Mouse (Mus musculus) heart, embryonic 15.5 days (tissue): ENCODE results near the gene Fzd10. TPM values are rescaled to one million over a fixed set of nuclear protein-coding genes. Genes with fewer than 3 reads are reported as not detected.

Experiments used
- ATAC-seq: fragments of 200-750 bp; cut with Nextera tagmentation; replicated peaks from 2 replicates; pipeline ENCODE4 v1.8.0; 2017; ENCODE audit warnings: low read depth, moderate TSS enrichment; ENCODE audit not compliant: insufficient number of reproducible peaks, insufficient read depth, low FRiP score
- H3K27ac ChIP-seq: fragments of 300-500 bp; sonication (generic); 2 replicates; pipeline ENCODE4 v1.5.1; 2015; ENCODE audit warnings: mild to moderate bottlenecking, inconsistent platforms
- H3K27me3 ChIP-seq: fragments of 300-500 bp; sonication (generic); 2 replicates; pipeline ENCODE4 v1.6.1; 2015; ENCODE audit warnings: inconsistent platforms
- H3K36me3 ChIP-seq: fragments of 300-500 bp; sonication (generic); 2 replicates; pipeline ENCODE4 v1.6.1; 2015; ENCODE audit warnings: mild to moderate bottlenecking, inconsistent platforms
- H3K4me1 ChIP-seq: fragments of 300-500 bp; sonication (generic); replicated peaks from 2 replicates; pipeline ENCODE4 v1.6.1; 2015; ENCODE audit warnings: inconsistent platforms
- H3K4me2 ChIP-seq: fragments of 300-500 bp; sonication (generic); 2 replicates; pipeline ENCODE4 v1.6.1; 2015; ENCODE audit warnings: inconsistent platforms, mild to moderate bottlenecking, moderate library complexity
- H3K4me3 ChIP-seq: fragments of 300-500 bp; sonication (generic); 2 replicates; pipeline ENCODE4 v1.5.1; 2015; ENCODE audit warnings: mild to moderate bottlenecking, inconsistent platforms
- H3K9ac ChIP-seq: fragments of 300-500 bp; sonication (generic); 2 replicates; pipeline ENCODE4 v1.6.1; 2015; ENCODE audit warnings: mild to moderate bottlenecking, inconsistent platforms
- H3K9me3 ChIP-seq: fragments of 300-500 bp; sonication (generic); replicated peaks from 2 replicates; pipeline ENCODE4 v1.6.1; 2016; ENCODE audit warnings: inconsistent platforms
- WGBS: fragments of 180-500 bp; shearing (Covaris S2); methylation state at CpG from one replicate; pipeline ENCODE4 v1.1.7; 2015; ENCODE audit warnings: mixed read lengths; 5-methylcytosine and 5-hydroxymethylcytosine counted together
- polyA plus RNA-seq: library from polyadenylated mRNA; unstranded; fragments of >200 nt; fragmentation: Nextera tagmentation; extraction: Ambion mirVana; gene quantifications from 2 replicates; pipeline ENCODE4 v1.2.1, GENCODE M21; 2015

Gene Fzd10
- polyA plus RNA-seq, 1 experiment from 2014 or later, result 0.23 TPM

DNA sequence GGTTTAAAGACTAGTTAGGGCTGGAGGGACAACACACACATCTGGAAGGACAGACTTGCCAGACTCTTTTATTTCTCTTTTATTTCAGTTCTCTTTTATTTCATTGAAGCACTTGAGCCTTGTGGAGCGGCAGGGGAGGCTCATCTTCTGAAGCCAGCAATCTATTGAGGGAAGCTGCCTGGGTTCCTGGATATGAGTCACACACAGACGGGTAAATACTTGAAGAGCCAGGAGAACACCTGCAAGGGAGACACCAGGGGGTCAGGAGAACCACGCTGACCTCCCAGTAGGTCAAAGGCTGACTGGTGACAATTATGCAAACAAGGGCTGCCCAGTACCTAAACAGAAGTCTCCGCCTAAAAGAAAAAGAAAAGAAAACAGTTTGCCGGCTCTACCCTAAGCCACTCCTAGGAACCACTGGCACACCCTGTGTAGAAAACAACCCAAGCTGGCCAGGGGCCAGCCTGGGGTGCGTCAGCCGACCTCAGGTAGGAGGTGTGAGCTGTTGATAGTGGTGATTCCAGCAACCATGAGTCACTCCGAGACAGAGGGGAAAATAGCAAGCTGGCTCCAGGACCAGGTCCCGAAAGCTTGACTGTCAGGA lies 21.5 kb upstream of the Fzd10 start:
- H3K9ac ChIP-seq, result no peak overlapping the region
- 0 out of 2 replicates have a peak, but pooled peaks cover 3% of the 10 kb centered on the region for H3K4me1 ChIP-seq
- no peak overlapping the region for H3K27ac ChIP-seq
- H3K9me3 ChIP-seq, result no peaks in the 10 kb centered on the region
- no peak overlapping the region for H3K4me3 ChIP-seq
- H3K4me2 ChIP-seq, result no peak overlapping the region
- H3K36me3 ChIP-seq, result no peaks in the 10 kb centered on the region
- 19% methylated on average over 9 of the region's 9 CpGs for WGBS
- H3K27me3 ChIP-seq, result 0 out of 2 replicates have a peak, but pooled peaks cover 3% of the 10 kb centered on the region
- no peak for ATAC-seq

DNA sequence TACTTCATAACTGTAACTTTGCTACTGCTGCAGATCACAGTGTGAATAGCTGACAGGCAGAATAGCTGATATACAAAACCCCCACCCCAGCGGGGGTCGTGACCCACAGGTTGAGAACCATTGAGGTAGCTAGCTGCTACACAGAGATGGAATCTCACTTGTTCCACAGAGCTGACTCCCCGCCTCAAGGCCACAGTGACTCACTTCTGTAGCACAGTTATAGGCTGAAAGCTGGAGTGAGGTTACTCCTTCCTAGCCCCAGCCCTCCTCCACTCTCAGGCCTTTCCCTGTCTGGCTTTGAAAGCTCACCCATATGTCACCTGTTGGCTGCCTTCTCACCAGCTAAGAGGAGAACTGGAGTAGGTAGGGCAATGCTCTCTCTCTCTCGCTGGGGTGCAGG lies 19.7 kb upstream of the Fzd10 start:
- Histone ChIP-seq H3K4me2 (no peak overlapping the region), H3K4me1 (0 out of 2 replicates have a peak, but pooled peaks cover 3% of the 10 kb centered on the region), H3K27ac (no peak overlapping the region), H3K27me3 (0 out of 2 replicates have a peak, but pooled peaks cover 3% of the 10 kb centered on the region), H3K36me3 (no peaks in the 10 kb centered on the region), H3K9me3 (no peaks in the 10 kb centered on the region), H3K9ac (no peak overlapping the region), H3K4me3 (no peak overlapping the region)
- no peak for ATAC-seq
- 57% methylated on average over 4 of the region's 4 CpGs for WGBS

DNA sequence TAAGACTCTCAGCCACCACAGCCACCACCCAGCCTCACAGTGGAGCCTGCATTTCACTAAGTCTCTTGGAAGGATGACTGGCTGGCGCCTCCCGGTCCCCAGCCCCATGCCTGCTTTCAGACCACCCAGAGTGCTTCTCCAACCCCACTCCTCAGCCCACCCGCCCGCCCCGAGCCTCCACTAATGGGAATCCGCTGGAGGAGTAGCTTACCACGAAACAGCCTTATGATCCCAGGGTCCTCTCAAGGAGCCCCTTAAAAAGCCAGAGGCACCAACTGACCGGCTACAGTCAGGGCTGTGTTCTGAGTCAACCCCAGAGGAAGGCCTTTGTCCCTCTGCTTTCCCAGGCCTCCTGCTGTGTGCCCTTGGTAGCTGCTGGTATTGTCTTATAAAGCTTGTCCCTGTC lies 19.1 kb upstream of the Fzd10 start:
- Histone ChIP-seq H3K27me3 (0 out of 2 replicates have a peak, but pooled peaks cover 3% of the 10 kb centered on the region), H3K36me3 (no peaks in the 10 kb centered on the region), H3K9me3 (no peaks in the 10 kb centered on the region), H3K9ac (no peak overlapping the region), H3K4me2 (no peak overlapping the region), H3K4me1 (0 out of 2 replicates have a peak, but pooled peaks cover 3% of the 10 kb centered on the region), H3K4me3 (no peak overlapping the region), H3K27ac (no peak overlapping the region)
- no peak for ATAC-seq
- 25% methylated on average over 8 of the region's 8 CpGs for WGBS

DNA sequence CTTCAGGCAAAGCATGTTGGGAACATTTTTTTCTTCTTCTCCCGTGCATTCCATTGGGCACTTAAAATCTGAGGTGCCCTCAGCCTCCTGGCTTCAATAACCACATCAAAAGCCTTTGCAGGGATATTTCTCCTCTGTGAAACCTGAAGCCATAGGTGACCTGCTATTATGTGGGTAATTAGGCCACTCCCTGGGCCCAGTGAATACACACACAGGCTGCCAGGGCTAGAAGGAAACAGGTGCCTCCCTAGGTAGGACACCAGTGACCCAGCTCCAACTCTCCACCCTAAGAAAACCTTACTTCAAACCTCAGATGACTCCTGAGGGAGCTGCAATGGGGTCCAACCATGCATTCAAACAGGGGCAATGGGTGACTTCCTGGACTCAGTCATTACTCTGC lies 11.4 kb upstream of the Fzd10 start:
- Histone ChIP-seq H3K4me1 (no peaks in the 10 kb centered on the region), H3K4me3 (no peak overlapping the region), H3K36me3 (no peaks in the 10 kb centered on the region), H3K4me2 (no peak overlapping the region), H3K9me3 (no peaks in the 10 kb centered on the region), H3K27ac (no peak overlapping the region), H3K9ac (no peak overlapping the region), H3K27me3 (0 out of 2 replicates have a peak, but pooled peaks cover 4% of the 10 kb centered on the region)
- WGBS, result 67% methylated on average over 1 of the region's 1 CpGs
- ATAC-seq, result no peak

DNA sequence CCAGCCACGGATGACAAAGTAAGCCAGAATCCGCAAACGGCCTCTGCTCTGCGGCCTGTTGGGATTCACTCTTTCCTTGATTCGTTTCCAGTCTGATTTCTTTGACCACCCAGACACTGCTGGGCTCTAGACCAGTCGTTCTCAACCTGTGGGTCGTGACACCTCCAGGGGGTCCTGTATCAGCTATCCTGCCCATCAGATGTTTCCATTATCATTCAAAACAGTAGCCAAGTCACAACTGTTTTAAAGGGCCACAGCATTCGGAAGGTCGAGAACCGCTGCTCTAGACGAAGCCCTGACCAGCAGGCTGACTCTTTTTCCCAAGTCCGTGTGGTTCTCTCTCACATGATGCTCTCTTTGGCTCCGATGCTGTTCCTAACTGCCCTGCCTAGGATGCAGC lies 7.2 kb upstream of the Fzd10 start:
- Histone ChIP-seq H3K4me3 (no peak overlapping the region), H3K4me2 (no peak overlapping the region), H3K9ac (no peak overlapping the region), H3K36me3 (no peaks in the 10 kb centered on the region), H3K27ac (no peak overlapping the region), H3K9me3 (no peaks in the 10 kb centered on the region), H3K27me3 (peaks cover 46% of the 10 kb centered on the region), H3K4me1 (peaks cover 5% of the 10 kb centered on the region)
- WGBS, result 82% methylated on average over 13 of the region's 13 CpGs
- ATAC-seq, result no peak

DNA sequence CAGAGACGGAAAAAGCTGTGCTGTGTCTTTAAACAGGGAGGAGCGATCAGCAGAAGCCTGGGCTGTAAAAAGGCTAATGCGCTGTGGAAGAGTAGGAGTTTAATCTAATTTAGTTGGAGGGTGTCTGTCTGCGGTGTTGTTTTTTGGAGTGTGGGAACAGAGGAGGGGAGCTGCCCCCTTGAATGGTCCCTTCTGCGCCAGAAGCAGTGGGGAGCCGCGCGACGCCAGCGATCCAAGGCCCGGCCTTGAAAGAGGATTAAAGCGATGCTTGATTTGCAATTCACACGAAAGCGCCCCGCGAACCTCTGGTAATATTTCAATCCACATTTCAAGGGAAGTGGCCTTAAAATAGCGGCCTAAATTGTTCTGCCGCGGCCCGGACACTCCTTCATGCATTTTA lies 3.8 kb upstream of the Fzd10 start:
- H3K9ac ChIP-seq, result no peak overlapping the region
- WGBS, result 2% methylated on average over 20 of the region's 20 CpGs

DNA sequence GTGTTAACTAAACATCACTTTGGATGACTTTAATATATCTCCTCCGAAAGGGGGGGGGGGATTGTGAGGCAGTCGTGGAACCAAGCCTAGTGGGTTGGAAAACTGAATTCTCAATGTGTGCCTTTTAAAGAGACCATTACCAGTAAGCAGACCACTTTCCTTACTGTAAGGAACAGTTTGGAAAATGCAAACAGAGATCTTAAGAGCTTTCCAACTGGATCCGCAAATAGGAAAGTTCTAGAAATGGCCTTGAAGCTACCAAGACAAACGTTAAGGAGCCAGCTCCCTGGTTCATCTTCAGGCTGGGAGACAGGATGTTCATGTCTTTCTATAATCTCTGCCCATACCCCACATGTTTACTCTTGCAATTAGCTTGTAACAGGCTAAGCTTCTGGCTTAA lies 3.3 kb upstream of the Fzd10 start:
- WGBS, result 30% methylated on average over 4 of the region's 4 CpGs
- Histone ChIP-seq H3K27me3 (peaks cover 85% of the 10 kb centered on the region), H3K9me3 (no peaks in the 10 kb centered on the region), H3K4me2 (no peak overlapping the region), H3K9ac (no peak overlapping the region), H3K27ac (no peak overlapping the region), H3K36me3 (no peaks in the 10 kb centered on the region), H3K4me3 (peak overlapping the region; percentile 40; the same call in 1 of the 2 replicates), H3K4me1 (peaks cover 36% of the 10 kb centered on the region)
- ATAC-seq, result no peak

More for the DNA sequence above, 3.8 kb upstream of the Fzd10 start:
- peaks cover 36% of the 10 kb centered on the region for H3K4me1 ChIP-seq
- H3K27ac ChIP-seq, result no peak overlapping the region
- H3K4me2 ChIP-seq, result peak overlapping the region; percentile 60
- H3K27me3 ChIP-seq, result peaks cover 80% of the 10 kb centered on the region
- no peaks in the 10 kb centered on the region for H3K9me3 ChIP-seq
- no peaks in the 10 kb centered on the region for H3K36me3 ChIP-seq
- ATAC-seq, result no peak
- H3K4me3 ChIP-seq, result peak overlapping the region; percentile 40

DNA sequence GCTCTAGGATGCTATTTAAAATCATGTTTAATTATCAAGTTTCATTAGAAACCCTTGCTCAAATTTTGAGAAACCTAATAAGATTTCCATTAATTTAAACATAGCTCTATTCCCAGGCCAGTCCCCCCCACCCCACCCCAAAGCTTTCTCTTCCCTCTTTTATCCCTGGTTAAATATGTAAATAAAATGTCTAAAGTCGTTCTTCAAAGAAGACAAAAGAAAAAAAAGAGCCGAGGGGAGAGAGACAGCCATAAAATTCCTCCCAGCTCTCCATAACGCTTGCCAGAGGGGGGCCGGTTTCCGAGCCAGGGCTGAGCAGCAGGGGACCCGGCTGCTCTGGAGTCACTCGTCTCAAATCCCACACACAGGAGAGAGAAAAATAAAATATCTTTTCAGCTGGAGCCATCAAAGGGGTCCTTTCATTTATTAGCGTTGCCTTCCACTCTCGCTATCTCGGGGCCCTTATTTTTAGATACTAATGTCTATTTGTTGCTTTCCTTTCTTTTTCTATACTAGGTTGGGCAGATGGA lies 2.4 kb upstream of the Fzd10 start:
- 2% methylated on average over 10 of the region's 10 CpGs for WGBS
- Histone ChIP-seq H3K4me2 (peak overlapping the region; percentile 99; the same call in 1 of the 2 replicates), H3K27ac (no peak overlapping the region), H3K9ac (no peak overlapping the region), H3K4me3 (peak overlapping the region; percentile 65; the same call in 1 of the 2 replicates), H3K4me1 (peaks cover 36% of the 10 kb centered on the region), H3K9me3 (no peaks in the 10 kb centered on the region), H3K36me3 (no peaks in the 10 kb centered on the region), H3K27me3 (peaks cover 94% of the 10 kb centered on the region)
- no peak for ATAC-seq

DNA sequence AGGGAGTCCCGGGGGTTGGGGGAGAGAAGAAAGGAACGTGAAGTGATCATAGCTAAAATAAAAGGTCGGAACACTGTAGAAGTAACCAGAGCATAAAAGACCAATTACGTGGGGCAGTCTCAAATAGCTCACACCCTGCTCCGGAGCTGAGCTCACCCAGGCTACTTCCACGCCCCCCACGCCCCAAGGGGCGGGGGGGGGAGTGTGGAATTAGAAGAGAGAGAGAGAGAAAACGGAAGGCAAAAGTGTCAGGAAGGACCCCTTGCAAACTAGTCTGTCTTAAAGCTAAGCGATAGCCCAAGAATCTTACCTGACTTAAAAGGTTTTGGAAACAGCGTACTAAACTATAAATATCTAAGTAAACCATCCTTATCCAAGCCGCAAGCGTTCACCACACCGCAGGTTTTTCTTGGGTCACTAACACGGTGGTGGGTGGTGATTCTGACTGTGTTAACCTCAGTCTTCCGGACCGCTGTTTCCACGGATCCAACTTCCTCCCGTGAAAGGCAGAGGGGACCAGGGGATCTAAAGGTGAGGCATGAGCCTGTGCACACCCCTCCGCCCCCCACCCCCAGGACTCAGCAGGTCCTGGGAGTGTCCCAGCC lies 1.8 kb upstream of the Fzd10 start:
- under 1% methylated on average over 20 of the region's 20 CpGs for WGBS
- H3K4me2 ChIP-seq, result peak overlapping the region; percentile 99
- H3K9ac ChIP-seq, result no peak overlapping the region
- H3K4me1 ChIP-seq, result peaks cover 36% of the 10 kb centered on the region
- no peak overlapping the region for H3K27ac ChIP-seq
- peaks cover 100% of the 10 kb centered on the region for H3K27me3 ChIP-seq
- no peak for ATAC-seq
- peak overlapping the region; percentile 65 for H3K4me3 ChIP-seq
- no peaks in the 10 kb centered on the region for H3K36me3 ChIP-seq
- no peaks in the 10 kb centered on the region for H3K9me3 ChIP-seq

DNA sequence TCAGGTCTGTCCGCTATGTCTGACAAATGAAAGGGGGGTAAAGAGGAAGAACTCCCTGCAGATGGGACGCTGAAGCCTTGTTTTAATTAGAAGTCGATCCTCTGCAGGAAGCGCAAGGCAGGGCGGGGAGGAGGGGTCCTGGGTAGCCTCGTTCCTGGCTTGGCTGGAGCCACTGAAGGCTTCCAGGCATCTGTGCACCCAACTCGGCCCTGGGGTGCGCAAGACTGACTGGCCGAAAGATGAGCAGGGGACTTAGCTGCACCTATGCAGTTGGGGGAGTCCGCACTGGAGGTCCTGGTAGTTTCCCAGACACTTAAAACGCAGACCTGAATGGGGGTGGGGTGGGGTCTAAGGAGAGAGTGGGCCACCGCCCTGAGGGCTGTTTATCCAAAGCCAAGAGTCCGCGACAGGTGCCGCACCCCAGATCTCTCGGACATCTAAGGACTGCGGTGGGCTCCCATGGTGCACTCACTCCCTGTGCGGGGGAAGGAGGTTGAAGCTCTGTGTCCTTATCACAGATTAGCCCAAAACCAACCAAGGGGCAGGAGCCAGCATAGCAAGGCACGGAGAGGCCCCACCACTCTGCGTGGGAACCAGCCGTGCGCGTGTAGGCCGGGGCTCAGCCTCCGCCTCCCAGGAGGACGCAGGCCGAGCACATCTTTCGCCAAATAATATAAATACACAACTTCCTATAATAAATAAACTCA lies 1.1 kb upstream of the Fzd10 start:
- Histone ChIP-seq H3K27ac (no peak overlapping the region), H3K36me3 (no peaks in the 10 kb centered on the region), H3K9me3 (no peaks in the 10 kb centered on the region), H3K27me3 (peaks cover 100% of the 10 kb centered on the region), H3K4me2 (peak overlapping the region; percentile 99), H3K4me1 (peaks cover 36% of the 10 kb centered on the region), H3K4me3 (peak overlapping the region; percentile 65), H3K9ac (no peak overlapping the region)
- no peak for ATAC-seq
- WGBS, result under 1% methylated on average over 28 of the region's 28 CpGs
